Mouse (Mus musculus) limb, embryonic 14.5 days (tissue): ENCODE measurements around the gene Iqcg. TPM values are rescaled to one million over a fixed set of nuclear protein-coding genes. Genes with fewer than 3 reads are reported as not detected.

ENCODE experiments used
- ATAC-seq: fragments of 200-750 bp; cut with Nextera tagmentation; 2 replicates; pipeline ENCODE4 v1.8.0; 2017; ENCODE audit warnings: low read depth, moderate number of reproducible peaks, moderate TSS enrichment; ENCODE audit not compliant: low FRiP score
- DNase-seq: peaks from one replicate; pipeline ENCODE4 v3.0.0-alpha.2; 2015; ENCODE audit warnings: low spot score
- H3K27ac ChIP-seq: fragments of 300-500 bp; sonication (generic); replicated peaks from 2 replicates; pipeline ENCODE4 v1.5.1; 2014; ENCODE audit warnings: low read depth, mild to moderate bottlenecking, low read length, moderate library complexity, mixed read lengths
- H3K27me3 ChIP-seq: fragments of 300-500 bp; sonication (generic); 2 replicates; pipeline ENCODE4 v1.6.1; 2014; ENCODE audit warnings: low read length, mixed read lengths; ENCODE audit not compliant: control insufficient read depth, insufficient read depth
- H3K36me3 ChIP-seq: fragments of 300-500 bp; sonication (generic); 2 replicates; pipeline ENCODE4 v1.6.1; 2014; ENCODE audit warnings: mild to moderate bottlenecking, low read length, moderate library complexity, mixed read lengths; ENCODE audit not compliant: control insufficient read depth, insufficient read depth
- H3K4me1 ChIP-seq: fragments of 300-500 bp; sonication (generic); 2 replicates; pipeline ENCODE4 v1.6.1; 2014; ENCODE audit warnings: antibody characterized with exemption, low read length, mixed read lengths; ENCODE audit not compliant: control insufficient read depth, insufficient read depth
- H3K4me2 ChIP-seq: fragments of 300-500 bp; sonication (generic); replicated peaks from 2 replicates; pipeline ENCODE4 v1.6.1; 2014; ENCODE audit warnings: low read depth, mild to moderate bottlenecking, low read length, moderate library complexity; ENCODE audit not compliant: severe bottlenecking
- H3K4me3 ChIP-seq: fragments of 300-500 bp; sonication (generic); replicated peaks from 2 replicates; pipeline ENCODE4 v1.5.1; 2014; ENCODE audit warnings: low read length
- H3K9ac ChIP-seq: fragments of 300-500 bp; sonication (generic); 2 replicates; pipeline ENCODE4 v1.6.1; 2014; ENCODE audit warnings: mild to moderate bottlenecking, low read depth, low read length, moderate library complexity; ENCODE audit not compliant: severe bottlenecking
- H3K9me3 ChIP-seq: fragments of 300-500 bp; sonication (generic); 2 replicates; pipeline ENCODE4 v1.6.1; 2016; ENCODE audit warnings: low read length; ENCODE audit not compliant: control insufficient read depth
- POLR2A ChIP-seq: fragments of 200-500 bp; IDR thresholded peaks from 2 replicates; pipeline ENCODE4 v1.8.0; 2012; ENCODE audit warnings: inconsistent platforms, mild to moderate bottlenecking, moderate library complexity, borderline replicate concordance; ENCODE audit not compliant: insufficient read depth, insufficient read length; ENCODE audit errors: extremely low read depth
- WGBS: fragments of 180-500 bp; shearing (Covaris S2); extraction: QIAGEN DNeasy Blood & Tissue Kit; methylation state at CpG from one replicate; pipeline ENCODE4 v1.1.7; 2014; 5-methylcytosine and 5-hydroxymethylcytosine counted together
- polyA plus RNA-seq, 2 experiments: library from polyadenylated mRNA; depleted of rRNA in 1 of 2; stranded (reverse) in 1 of 2; unstranded in 1 of 2; fragments of >200 nt; fragmentation: Nextera tagmentation in 1 of 2; extraction: Ambion mirVana in 1 of 2; gene quantifications; 2 replicates each; pipeline versions ENCODE4 v1.2.1 to v1.2.3; 2012 to 2014

Gene Iqcg
- polyA plus RNA-seq, 2 experiments: 1.1 to 2.1 TPM

GRCm38 (mm10) chr16:33077069-33077627 lies 21.1 kb upstream of the Iqcg start:
- ATAC-seq: no peak
- Histone ChIP-seq H3K27me3 (no peaks in the 10 kb centered on the region), H3K9me3 (no peaks in the 10 kb centered on the region), H3K9ac (no peak overlapping the region), H3K27ac (no peak overlapping the region), H3K36me3 (no peaks in the 10 kb centered on the region; the same call in none of the 2 replicates), H3K4me1 (no peaks in the 10 kb centered on the region), H3K4me2 (no peak overlapping the region), H3K4me3 (no peak overlapping the region)
- TF ChIP-seq POLR2A: no peak
- DNase-seq: no peak
- WGBS: 93% methylated on average over 5 of the region's 5 CpGs

GRCm38 (mm10) chr16:33076078-33076477 lies 20.1 kb upstream of the Iqcg start:
- Histone ChIP-seq H3K9me3 (no peaks in the 10 kb centered on the region), H3K4me2 (no peak overlapping the region), H3K27me3 (no peaks in the 10 kb centered on the region), H3K9ac (no peak overlapping the region), H3K4me3 (no peak overlapping the region), H3K27ac (no peak overlapping the region), H3K4me1 (no peaks in the 10 kb centered on the region), H3K36me3 (peaks cover 4% of the 10 kb centered on the region)
- ATAC-seq (no peak), DNase-seq (no peak)
- no peak for TF ChIP-seq POLR2A
- 54% methylated on average over 6 of the region's 6 CpGs for WGBS

GRCm38 (mm10) chr16:33074967-33075366 lies 18.9 kb upstream of the Iqcg start:
- H3K36me3 ChIP-seq: peaks cover 11% of the 10 kb centered on the region
- ATAC-seq (no peak), DNase-seq (no peak)
- H3K4me1 ChIP-seq: no peaks in the 10 kb centered on the region
- no peak overlapping the region for H3K9ac ChIP-seq
- no peak for TF ChIP-seq POLR2A
- H3K4me3 ChIP-seq: no peak overlapping the region
- H3K9me3 ChIP-seq: no peaks in the 10 kb centered on the region
- H3K27ac ChIP-seq: no peak overlapping the region
- H3K27me3 ChIP-seq: no peaks in the 10 kb centered on the region
- H3K4me2 ChIP-seq: no peak overlapping the region
- WGBS: 53% methylated on average over 5 of the region's 5 CpGs

GRCm38 (mm10) chr16:33072871-33073557 lies 17.0 kb upstream of the Iqcg start:
- H3K27ac ChIP-seq: no peak overlapping the region
- no peaks in the 10 kb centered on the region for H3K27me3 ChIP-seq
- H3K36me3 ChIP-seq: peaks cover 11% of the 10 kb centered on the region
- no peak for ATAC-seq
- no peak for TF ChIP-seq POLR2A
- H3K4me2 ChIP-seq: no peak overlapping the region
- no peak for DNase-seq
- whole genome bisulfite sequencing: 87% methylated on average over 6 of the region's 6 CpGs
- no peaks in the 10 kb centered on the region for H3K9me3 ChIP-seq
- no peaks in the 10 kb centered on the region for H3K4me1 ChIP-seq
- H3K9ac ChIP-seq: no peak overlapping the region
- no peak overlapping the region for H3K4me3 ChIP-seq

- H3K4me1 ChIP-seq: no peaks in the 10 kb centered on the region
- H3K4me2 ChIP-seq: no peak overlapping the region
- no peaks in the 10 kb centered on the region for H3K27me3 ChIP-seq
- H3K9ac ChIP-seq: no peak overlapping the region
- H3K27ac ChIP-seq: no peak overlapping the region
- TF ChIP-seq POLR2A: no peak
- no peaks in the 10 kb centered on the region for H3K9me3 ChIP-seq
- no peak overlapping the region for H3K4me3 ChIP-seq
- H3K36me3 ChIP-seq: peaks cover 11% of the 10 kb centered on the region
- ATAC-seq: no peak
- no peak for DNase-seq
These were observed 14.9 kb upstream of the Iqcg start for GRCm38 (mm10) chr16:33070928-33071327.
